Mouse (Mus musculus): ENCODE measurements around the gene Cs. TPM values are rescaled to one million over a fixed set of nuclear protein-coding genes. Genes with fewer than 3 reads are reported as not detected.

Cs gene
- total RNA-seq (2021) = 100 to 1,000 TPM; 403 to 430 TPM
- long read RNA-seq, experiment 1, transcript Cs-201 (11 exons, 2,926 nt) = major isoform, 557 of 623 reads
- long read RNA-seq, experiment 1, partial matches to known transcripts = 51 of 623 reads
- long read RNA-seq, experiment 1, other reads (novel, unspliced or antisense) = 15 of 623 reads
- long read RNA-seq, experiment 2, transcript Cs-201 (11 exons, 2,926 nt) = major isoform, 608 of 694 reads
- long read RNA-seq, experiment 2, partial matches to known transcripts = 54 of 694 reads
- long read RNA-seq, experiment 2, other reads (novel, unspliced or antisense) = 32 of 694 reads

DNA sequence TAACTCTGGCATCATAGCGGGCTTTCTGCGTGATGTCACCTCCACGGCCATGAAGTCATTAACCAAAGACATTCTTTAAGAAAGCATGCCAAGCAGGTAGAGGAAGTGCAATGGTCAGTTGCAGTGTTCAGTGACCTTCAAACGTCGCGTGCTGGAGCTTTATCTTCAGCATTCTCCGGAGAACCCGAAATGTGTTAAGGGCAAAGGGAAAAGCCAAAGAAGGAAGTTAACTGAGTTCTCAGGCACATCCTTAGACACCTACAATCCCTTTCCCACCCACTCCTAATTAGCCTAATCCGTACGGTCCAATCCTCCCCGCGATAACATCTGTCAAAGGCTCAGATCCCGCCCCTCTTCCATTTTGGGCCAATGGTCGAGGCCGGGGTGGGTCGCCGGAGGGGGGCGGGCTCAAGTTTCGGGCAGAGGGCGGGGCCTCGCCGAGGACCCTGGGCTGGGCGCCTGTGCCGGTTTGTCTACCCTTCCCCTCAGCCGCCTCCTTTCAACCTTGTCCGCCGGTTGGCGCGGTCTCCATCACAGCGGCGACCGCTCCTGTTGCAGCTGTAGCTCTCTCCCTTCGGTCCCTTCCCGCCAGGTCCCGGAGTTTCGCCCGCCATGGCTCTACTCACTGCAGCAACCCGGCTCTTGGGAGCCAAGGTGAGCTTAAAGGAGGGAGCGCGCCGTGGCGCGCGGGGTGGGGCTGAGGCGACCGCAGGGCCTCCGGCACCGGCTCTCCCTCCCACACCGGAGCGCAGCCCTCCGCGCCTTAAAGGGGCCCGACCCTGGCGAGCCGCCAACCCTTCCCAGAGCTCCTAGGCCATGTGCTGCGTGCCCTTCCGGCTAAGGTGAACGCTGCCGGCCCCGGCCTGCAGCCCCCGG, at the start of gene Cs:
Cs (plus strand) TSS at position 429 of the 876 bp plus-strand sequence.
- peak; percentile 97 to 98 for DNase-seq (ENCODE audit: low spot score in 2 of 2)

DNA sequence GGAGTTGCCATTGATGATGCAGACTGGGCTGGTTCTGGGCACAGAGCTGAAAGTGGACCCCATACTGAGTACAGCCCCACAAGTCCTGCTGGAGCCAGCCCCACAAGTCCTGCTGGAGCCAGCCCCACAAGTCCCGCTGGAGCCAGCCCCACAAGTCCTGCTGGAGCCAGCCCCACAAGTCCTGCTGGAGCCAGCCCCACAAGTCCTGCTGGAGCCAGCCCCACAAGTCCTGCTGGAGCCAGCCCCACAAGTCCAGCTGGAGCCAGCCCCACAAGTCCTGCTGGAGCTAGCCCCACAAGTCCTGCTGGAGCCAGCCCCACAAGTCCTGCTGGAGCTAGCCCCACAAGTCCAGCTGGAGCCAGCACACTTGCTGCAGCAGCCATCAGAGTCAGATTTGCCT, 46.9 kb upstream of the Cs start:
- DNase-seq (ENCODE audit: low spot score in 2 of 2) = peak in 1 of 2 experiments; percentile 38

DNA sequence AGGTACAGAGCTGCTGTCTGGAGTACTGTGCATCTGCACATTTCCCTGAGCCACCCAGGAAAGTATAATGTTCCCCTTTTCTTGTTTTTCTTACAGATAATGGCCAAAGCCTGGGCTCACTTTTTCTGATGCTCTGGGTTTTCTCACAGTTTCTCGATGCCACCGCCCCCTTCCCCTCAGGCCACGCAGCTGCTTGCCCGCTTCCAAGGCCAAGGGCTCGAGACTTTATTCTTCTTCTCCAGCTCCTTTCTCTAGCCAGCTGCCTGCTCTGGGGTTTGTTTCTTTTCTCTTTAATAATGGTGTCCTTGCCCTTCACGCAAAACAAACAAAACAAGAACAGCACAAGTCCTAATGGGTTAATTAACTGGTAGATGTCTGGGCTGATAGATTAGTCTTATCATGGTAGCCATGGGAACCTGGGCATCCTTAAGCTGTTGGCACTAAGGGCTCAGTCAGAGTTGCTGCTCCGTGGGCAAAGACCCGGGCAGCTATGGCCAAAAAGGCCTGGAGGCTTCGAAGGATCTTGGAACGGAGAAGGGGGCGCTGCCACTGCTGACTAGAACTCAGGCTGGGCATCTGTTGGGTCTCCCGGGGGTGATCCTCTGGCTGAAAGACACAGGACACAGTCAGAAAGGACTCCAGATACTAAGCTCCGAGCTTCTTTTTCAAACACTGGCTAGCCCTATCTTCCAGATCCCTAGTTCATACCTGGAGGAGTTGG, 41.0 kb upstream of the Cs start:
- no peak for DNase-seq (ENCODE audit: low spot score in 2 of 2)

DNA sequence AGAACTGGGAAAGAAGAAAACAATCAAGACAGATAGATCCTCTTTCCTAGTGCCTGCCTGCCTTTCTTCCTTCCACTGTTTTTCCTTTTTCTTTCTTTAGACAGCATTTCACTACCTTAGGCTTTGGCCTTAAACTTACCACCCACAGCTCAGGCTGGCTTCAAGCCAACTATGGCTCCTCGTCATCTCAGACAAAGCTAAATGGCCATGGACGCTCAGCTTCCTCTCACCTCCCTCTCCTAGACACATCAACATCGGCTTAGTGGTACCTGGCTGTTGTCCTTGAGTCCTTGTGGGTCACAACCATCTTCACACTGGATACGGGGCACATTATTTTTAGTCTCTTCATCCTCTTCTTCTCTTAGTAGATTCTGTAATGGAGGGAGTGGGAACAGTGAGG, 40.3 kb upstream of the Cs start:
- DNase-seq (ENCODE audit: low spot score in 2 of 2) = no peak

DNA sequence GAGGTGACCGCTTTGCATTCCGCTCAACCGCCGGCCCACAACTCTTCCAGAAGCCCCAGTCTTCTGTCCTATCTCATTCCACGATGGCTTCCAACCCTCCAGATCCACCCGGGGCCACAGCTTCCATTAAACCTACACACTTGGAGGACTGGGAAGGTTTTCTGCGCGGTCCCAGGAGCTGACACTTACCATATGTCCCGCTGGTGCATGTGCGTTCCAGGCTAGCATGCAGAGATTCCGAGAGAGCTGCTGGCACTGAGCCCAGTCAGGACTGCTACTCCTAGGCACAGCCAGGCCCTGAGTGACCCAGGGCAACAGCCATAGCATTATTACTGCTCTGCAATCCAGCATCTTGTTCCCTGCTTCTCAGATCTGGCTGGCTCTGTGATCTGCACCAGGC, 39.9 kb upstream of the Cs start:
- no peak for DNase-seq (ENCODE audit: low spot score in 2 of 2)

DNA sequence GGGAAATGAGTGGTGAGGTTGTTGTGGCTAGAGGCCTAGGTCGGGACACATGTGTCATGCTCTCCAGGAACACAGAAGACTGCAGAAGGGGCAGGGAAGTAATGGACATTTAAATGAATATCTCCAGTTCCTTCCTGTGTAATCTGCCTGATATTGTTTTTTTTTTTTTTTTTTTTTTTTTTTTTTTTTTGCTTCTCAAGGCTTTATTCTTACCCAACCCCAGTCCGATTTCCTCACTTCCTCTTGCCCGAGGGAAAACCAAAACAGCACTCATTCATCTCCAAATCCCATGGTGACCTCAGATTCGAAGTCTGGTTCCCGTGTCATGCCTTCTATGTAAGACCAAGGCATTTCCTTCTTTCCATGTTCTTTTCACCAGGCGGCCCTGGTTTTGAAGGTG, 39.3 kb upstream of the Cs start:
- DNase-seq (ENCODE audit: low spot score in 2 of 2) = no peak

DNA sequence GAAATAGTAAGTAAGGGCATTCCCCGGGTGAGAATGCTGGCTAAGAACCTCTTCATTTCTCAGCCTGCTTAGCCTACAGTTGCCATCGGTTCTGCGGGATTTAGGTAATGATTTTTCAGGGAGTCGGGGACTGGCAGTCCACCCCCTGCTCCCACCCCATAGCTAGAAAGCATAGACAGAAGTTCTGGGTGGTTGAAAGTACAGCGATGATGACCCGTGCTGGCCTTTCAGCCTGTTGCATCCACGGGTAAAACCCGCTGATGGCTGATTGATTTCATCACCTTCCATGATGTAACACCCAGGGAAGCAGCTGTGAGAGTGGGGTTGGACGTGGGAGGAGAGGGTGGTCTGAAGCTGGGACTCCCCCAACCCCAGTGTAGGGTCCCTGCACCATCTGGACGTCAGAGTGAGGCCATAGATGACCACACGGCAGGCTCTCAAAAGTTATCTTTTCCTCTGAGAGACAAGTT, 38.8 kb upstream of the Cs start, which contains the start of gene Il23a:
Il23a (minus strand) TSS at position 51 of the 470 bp plus-strand sequence.
- no peak for DNase-seq (ENCODE audit: low spot score in 2 of 2)

DNA sequence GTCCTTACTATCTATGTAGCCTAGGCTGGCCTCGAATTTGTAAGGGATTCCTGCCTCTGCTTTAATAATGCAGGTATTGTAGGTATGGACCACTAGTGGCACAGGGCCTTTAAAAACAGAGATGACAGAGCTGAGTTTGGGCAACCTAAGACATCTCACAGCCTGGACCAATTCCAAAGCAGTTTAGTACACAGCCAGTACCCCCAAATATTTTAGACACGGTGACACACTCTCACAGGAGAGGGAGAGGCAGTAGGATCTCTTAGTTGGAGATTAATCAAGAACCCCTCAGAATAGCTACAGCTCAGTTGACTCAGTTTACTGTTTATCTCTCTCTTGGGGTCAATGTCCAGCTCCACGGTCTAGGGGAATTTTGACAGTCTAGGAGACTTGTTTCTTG, 35.2 kb upstream of the Cs start:
- no peak for DNase-seq (ENCODE audit: low spot score in 2 of 2)

DNA sequence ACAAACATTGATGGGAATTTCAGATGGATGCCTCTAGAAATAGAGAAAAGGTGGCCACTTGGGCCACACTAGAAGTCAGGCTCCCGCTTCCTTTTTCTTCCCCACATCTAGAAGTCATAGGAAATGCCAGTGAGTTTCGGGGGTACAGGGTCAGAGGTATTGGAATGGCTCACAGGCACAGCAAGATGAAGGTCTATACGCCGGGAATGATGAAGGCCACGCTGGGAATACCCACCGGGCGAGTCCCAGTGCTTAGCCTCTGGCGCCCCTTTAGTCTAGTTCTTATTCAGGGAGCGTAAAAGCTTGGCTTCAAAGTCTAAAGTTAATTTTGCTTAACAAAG, 34.8 kb upstream of the Cs start:
- no peak for DNase-seq (ENCODE audit: low spot score in 2 of 2)

DNA sequence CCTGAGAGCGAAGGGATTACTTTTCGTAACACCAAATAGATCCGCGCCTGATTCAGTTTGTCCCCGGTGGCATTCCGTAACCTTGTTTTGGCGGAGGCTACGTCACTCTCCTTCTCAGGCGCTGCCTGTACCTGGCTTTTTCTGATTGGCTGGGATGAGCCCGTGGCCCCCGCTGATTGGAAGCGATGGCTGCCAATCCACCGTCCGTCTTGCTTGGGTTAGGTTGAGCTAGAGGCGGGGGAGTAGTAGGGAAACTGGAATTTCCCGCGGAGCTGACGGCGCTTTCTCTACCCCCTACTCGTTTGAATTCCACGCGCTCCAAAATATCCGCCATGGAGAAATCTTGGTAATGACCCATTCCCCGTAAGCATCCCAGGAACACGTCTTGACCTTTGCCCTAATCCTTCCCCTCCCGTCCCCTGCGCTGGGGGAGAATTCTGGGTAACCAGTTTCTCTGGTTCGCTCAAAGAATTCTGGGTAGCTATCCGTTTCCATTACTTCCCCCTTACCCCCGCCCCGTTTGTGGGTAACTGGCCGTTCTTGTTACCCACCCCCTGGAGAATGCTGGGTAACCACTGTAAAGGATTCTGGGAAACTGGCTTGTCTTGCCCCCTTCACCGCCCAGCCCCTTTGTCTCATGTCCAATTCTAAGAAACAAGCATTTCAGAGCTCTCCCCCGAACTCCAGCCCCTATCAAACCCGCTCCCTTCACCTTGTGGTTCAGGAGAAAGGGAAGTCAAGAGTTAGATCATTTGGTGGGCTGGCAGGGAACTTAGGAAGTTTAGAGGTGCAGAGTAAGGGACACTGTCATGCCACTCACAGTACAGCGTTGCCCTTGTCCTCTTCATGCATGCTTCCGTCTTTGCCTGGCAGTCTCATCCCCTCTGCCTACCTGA, 34.2 kb upstream of the Cs start, which contains the start of gene Pan2:
Pan2 (plus strand) TSS at position 210 of the 896 bp plus-strand sequence.
- peak; percentile 95 to 98 for DNase-seq (ENCODE audit: low spot score in 2 of 2)

DNA sequence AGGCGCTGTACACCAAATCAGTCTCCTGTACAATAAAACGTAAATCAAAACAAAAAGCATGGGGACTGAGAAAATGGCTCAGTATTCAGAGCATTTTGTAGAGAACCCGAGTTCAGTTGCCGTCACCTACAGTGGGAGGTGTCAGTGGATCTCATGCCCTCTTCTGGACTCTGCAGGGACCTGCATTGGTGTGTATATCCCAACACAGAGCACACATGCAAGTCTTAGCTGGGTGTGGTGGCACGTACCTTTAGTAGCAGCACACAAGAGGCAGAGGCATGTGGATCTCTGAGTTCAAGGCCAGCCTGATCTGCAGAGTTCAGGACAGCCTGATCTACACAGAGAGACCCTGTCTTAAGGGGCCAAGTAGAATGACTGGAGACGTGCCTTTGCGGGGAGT, 27.9 kb upstream of the Cs start:
- no peak for DNase-seq (ENCODE audit: low spot score in 2 of 2)

DNA sequence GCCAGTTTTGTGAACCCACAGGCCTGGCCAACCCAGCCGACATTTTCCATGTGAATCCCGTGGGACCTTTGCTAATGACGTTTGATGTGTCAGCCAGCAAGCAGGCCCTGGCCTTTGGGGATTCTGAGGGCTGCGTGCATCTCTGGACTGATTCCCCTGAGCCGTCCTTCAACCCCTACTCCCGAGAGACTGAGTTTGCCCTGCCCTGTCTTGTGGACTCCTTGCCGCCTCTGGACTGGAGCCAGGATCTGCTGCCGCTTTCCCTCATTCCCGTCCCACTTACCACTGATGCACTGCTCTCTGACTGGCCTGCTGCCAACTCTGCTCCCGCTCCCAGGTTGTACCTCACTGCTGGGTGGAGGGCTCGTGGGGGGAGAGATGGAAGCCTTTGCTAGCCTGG, 27.4 kb upstream of the Cs start:
- no peak for DNase-seq (ENCODE audit: low spot score in 2 of 2)

DNA sequence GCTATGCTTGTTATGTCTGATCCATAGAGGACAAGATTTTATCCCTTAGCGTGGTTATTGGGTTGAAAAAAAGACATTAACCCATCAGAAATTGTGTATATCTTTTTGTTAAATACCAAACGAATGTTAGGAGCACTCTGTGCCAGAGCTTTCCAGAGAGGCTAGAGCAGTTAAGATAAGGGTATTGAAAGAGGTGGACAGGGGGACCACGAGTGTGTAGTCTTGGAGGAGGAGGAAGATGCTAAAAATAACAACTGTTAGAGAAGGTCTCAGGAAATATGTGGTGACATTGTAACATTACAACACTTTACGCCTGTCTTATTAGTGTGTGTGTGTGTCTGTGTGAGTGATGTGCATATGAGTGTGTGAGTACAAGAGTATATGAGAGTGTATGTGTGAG, 26.6 kb upstream of the Cs start:
- no peak for DNase-seq (ENCODE audit: low spot score in 2 of 2)

DNA sequence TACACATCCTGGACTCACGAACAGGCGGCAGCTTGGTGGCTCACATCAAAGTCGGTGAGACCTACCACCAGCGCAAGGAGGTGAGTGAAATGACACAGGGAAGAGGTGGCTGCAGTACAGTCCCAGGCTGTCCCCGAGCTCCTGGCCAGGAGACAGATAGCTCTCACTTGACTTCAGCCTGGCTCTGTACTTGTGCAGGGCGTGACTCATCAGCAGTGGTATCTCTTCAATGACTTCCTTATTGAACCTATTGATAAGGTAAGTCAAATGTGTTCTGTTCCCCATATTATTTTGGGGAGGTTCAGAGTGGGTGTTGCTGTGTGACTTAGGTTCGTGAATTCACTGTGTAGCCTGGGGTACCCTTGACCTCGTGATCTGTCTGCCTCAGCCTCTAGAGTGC, 22.0 kb upstream of the Cs start:
- no peak for DNase-seq (ENCODE audit: low spot score in 2 of 2)

DNA sequence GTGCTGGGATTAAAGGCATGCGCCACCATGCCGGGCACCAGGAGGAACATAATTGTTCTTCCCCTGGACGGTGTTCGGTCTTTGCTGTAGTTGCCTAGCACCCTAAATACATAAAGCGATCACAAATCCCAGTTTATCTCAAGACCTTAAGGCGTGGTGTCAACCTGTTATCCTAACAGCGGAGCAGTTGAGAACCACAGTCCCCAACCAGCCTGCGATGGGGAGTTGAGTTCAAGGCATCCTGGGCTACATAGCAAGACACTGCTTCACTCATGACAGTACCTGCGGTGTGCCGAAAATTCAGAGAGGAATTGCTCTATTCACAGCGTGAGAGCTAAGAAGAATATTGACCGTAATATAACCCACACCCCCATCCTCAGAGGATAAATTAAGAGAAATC, 15.9 kb upstream of the Cs start:
- DNase-seq (ENCODE audit: low spot score in 2 of 2) = no peak

DNA sequence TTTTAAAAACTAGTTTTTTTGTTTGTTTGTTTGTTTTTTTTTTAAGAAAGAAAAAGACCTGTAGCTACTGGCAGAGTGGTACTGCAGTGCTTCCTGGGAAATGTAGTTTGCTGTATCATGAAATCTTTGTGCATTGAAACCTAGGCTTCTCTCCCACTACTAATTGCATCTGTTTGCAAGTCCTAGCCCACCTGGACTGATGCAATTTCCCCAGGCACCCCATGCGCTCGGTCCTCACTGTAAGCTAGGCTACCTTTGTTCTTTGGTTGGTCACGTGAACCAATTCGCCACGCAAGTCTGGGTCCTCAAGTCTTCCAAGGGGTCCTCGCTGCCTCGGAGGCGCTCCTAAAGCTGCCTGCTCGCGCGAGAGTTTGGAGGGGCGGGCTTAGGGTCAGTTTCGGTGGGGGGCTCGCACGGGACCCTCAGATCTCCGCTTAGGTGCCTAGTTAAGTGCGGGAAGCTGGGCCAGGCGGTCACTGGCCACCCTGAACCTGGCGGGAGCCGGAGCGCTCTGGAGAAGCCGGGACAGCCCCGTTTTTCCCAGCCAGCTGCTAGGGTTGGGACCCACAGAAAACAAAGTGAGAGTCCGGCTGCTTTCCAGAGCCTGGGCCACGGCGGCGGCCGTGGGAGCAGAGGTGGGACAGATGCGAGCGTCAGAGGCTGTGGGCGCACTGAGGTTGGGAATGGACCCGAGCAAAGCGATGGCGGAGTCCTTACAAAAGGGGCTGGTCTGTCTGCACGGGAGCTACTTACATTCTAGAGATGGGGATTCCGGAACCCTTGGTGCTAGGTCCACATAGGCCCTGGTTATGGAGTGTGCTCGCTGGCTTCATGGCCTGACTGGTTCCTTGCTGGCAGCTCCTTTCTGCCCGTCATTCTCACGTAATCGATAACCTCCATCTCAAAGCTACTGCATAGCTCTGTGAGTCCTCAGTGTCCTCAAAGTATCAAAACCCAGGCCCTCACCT, 15.1 kb upstream of the Cs start, which contains the start of gene Cnpy2:
Cnpy2 (plus strand) TSS at position 319 of the 968 bp plus-strand sequence.
- peak; percentile 64 to 86 for DNase-seq (ENCODE audit: low spot score in 2 of 2)

DNA sequence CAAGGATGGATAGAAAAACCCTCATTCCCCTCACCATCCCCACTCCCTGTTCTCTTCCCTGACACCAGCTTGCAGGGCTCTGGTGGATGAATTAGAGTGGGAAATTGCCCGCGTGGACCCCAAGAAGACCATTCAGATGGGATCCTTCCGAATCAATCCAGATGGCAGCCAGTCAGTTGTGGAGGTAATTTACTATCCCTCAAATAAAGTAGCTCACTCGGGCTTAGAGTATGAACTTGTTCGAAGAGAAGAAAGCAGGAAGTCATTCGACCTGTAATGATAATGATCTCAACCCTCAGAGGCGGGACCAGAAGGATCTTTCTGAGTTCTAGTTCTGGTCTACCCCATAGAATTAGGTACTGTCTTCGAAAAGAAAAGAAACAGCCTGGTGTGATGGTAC, 14.0 kb upstream of the Cs start:
- DNase-seq (ENCODE audit: low spot score in 2 of 2) = no peak

DNA sequence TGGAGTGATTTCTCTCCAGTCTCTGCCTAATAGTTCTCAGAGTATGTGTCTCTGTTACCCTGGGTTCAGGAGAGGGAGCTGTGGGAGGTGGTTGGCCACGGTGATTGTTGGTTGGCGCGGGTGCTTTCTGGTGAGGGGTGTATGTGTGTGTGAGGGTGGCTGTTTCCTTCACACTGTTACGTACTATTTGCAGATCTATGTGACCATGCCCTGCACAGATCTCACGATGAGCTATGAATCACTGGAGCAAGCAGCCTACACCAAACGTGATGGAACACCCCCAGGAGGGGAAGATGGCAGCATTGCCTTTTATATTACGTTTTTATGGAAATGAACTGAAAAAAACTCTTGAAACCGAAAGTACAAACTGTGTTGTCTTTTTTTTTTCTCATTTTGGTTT, 10.7 kb upstream of the Cs start:
- no peak for DNase-seq (ENCODE audit: low spot score in 2 of 2)

DNA sequence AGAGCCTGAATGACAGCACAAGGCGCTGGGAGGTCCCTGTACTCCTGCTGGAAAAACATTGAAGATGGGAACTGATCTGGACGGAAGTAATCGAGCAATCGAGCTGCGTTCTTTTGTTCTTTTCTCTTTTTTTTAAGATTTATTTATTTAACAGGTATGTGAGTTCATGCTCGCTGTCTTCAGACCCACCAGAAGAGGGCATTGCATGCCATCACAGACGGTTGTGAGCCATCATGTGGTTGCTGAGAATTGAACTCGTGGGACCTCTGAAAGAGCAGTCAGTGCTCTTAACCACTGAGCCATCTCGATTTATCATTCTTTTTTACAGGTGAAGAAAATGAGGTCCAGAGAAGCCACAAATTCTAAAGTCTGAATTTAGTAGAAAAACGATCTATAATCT, 9.9 kb upstream of the Cs start:
- DNase-seq (ENCODE audit: low spot score in 2 of 2) = no peak
